Mouse (Mus musculus) embryo, embryonic 11 days (tissue): ENCODE data around the gene Ucma.
"Not testable (repeated sequence)": the region's sequence is repeated elsewhere in the genome, so short reads cannot be mapped to it uniquely, and the experiment has no call there.

ENCODE experiments used
- DNase-seq: peaks from one replicate; pipeline ENCODE4 v3.0.0-alpha.2; 2015

Gene Ucma

GRCm38 (mm10) chr2:4975807-4976206 lies at the start of gene Ucma:
TSS of gene Ucma (plus strand) at chr2:4976122.
- DNase-seq, result no peak

- no peak for DNase-seq
Measured at GRCm38 (mm10) chr2:4927391-4927790, 48.5 kb upstream of the Ucma start.

- DNase-seq, result no peak
Measured at GRCm38 (mm10) chr2:4929230-4929629, 46.7 kb upstream of the Ucma start.

DNA sequence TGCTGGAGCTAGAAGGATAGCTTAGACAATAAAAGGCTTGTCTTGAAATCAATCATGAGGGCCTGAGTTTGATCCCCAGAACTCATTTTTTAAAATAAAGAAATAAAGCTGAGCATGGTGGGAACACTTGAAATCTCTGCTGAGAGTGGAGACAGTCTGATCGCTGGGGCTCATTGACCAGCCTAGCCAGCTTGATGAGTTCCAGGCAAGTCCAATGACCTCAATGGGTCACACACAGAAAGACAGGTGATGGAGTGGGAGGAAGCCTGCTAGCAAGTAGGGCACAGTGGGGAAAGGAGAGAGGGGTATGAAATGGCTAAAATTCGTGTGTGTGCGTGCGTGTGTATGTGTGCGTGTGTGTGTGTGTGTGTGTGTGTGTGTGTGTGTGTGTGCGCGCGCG lies 41.4 kb upstream of the Ucma start:
- no peak for DNase-seq

- no peak for DNase-seq
Measured at GRCm38 (mm10) chr2:4937931-4938330, 38.0 kb upstream of the Ucma start.

GRCm38 (mm10) chr2:4940861-4941260 lies 35.1 kb upstream of the Ucma start:
- no peak for DNase-seq

DNA sequence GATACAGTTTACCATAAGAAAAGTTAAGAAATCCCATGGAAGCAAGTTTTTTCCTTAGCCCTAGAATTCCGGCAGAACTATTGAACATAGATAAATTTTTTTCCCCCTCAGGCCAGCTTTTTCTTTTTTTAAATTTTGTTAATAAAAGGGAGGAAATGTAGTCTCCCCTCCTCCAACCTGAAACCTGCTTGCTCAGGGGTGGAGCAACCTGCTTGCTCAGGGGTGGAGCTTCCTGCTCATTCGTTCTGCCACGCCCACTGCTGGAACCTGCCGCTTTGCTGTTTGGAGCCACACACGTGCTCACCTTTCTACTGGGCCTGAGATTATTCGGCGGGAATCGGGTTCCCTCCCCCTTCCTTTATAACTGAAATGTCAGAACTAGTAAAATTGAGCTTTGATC lies 26.2 kb upstream of the Ucma start:
- not testable (repeated sequence) for DNase-seq

- DNase-seq, result no peak
Measured at GRCm38 (mm10) chr2:4950986-4951385, 24.9 kb upstream of the Ucma start.

GRCm38 (mm10) chr2:4954216-4954760 lies 21.6 kb upstream of the Ucma start:
- DNase-seq, result no peak

DNA sequence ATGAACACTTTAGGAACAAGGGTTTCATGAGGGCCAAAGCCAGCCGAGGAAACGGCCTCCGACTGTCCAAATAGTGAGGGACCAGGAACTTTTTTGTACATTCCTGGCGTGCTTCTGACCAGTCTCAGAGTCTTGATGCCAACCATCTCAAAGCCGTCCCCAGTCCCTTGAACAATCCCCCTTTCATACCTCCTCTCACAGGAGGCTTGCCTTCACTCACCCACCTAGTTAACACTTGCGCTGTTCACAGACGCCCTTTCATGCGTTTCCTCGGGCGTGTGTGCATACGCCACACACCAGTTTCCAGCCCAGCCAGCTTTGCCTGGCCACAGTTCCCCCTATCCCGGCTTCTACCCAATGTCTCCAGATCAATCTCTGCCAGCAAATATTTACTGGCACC lies 17.9 kb upstream of the Ucma start:
- DNase-seq, result no peak

DNA sequence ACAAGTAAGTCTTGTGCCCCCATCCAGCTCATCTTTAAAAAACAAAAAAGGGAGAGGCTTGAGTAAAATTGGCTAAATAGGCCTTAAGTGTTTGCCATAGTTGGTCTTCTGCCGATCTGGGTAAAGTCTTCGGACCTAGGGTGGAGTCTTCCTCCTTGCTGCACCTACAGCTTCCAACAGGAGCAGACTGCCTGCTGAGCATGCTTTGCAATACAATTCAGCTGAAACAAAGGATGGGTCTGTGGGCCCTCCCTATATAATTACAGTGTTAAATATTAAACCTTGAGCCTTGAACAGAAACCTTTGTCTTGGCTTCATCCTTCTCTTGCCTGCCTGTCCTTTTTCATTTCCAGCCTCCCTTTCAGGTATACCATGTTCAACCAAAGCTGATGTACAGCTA lies 8.1 kb upstream of the Ucma start:
- DNase-seq, result no peak

- no peak for DNase-seq
Measured at GRCm38 (mm10) chr2:4969083-4969482, 6.8 kb upstream of the Ucma start.

DNA sequence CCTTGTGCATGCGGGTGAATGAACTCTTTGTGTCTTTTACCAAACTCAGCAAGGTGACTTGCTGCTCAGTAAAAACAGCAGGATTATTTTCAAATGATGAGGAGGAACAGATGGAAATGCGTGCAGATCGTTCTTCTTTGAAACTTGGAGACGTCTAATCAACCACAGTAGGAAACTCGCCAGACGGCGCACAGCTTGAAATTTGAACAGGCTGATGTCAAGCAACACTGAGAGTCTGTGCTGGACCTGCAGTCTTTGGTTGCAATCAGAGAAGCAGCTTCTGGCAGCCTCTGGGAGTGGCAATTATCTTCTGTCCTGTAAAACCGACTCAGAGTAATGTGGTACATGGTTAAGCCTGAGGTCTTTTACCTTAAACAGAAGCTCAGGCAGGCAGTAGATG lies 2.2 kb downstream of the Ucma start:
- peak; percentile 46 for DNase-seq

DNA sequence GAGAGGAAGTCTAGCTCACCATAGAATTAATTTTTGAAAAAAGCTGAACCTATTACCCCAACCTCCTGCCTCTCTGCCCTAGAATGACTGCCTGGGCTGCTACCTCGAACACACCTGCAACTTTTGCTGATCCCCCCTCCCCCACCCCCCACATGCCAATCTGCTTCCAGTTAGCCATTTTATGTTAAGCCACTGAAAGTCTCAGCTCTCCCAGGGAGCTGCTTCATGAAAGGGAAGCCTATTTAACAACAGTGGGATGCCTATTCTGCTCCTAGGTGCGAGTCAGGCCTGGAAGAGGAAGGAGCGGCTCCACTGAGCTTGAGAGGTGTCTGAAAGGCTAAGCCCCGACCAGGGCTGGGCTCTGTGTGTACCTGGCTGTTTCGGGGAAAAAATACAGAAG lies 8.1 kb downstream of the Ucma start:
- no peak for DNase-seq

GRCm38 (mm10) chr2:4985000-4985399 lies 9.1 kb downstream of the Ucma start:
- DNase-seq, result no peak

DNA sequence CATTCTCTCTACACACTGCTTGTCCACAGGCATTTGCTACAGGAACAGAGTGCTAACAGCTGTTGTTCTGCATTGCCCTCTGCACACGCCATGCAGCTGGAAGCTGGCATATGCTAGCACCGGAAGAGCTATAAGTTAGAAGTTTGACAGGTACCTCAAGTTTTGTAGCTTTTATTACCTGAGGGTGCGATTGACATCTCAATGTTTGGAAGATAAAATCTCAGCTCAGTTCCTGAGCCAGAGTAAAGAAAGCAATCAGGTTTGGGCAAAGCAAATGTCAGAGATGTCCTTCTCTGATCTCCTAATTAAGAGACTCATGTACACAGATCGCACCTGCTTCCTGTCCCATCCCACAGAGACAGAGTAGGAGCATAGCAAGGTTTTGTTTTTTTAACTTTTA lies 10.9 kb downstream of the Ucma start:
- no peak for DNase-seq

DNA sequence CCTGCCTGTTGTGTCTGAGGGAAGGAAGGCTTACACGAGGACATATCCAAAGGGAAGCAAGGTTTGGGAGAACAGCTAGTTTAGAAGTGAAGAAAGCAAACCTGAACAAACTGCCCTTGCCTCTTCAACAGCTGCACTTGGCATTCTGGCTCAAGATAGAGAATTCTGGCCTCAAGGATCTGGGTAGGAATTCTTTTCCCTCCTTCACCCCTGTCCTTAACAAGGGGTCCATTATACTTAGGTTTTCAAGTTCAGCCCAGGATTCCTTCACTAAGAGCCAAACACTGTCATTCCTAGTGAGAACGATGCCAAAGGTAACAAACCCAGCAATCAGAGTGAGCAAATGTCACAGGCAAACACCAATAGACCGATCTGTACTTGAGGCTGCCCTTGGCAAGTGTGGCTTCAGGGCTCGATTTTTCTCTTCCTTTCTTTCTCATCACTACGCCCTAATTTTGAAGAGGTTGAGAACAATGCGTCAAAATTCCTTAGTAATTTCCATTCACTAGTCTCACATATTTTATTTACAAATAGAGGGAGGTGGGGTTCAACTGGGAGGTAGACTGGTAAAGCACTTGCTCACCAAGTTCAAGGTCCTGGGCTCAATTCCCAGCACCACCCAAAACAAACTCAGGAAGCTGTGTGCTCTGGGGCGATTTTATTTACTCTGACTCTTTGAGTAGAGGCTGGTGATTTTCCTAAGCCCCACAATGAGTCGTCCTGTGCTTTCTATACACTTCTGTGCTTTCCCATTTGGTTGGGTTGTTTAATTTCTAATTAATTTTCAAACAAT lies 11.7 kb downstream of the Ucma start:
- no peak for DNase-seq

- no peak for DNase-seq
Measured at GRCm38 (mm10) chr2:4988826-4989424, 13.0 kb downstream of the Ucma start.

GRCm38 (mm10) chr2:4993584-4993983 lies 17.7 kb downstream of the Ucma start:
- no peak for DNase-seq

GRCm38 (mm10) chr2:4994436-4994835 lies 18.5 kb downstream of the Ucma start:
- no peak for DNase-seq

DNA sequence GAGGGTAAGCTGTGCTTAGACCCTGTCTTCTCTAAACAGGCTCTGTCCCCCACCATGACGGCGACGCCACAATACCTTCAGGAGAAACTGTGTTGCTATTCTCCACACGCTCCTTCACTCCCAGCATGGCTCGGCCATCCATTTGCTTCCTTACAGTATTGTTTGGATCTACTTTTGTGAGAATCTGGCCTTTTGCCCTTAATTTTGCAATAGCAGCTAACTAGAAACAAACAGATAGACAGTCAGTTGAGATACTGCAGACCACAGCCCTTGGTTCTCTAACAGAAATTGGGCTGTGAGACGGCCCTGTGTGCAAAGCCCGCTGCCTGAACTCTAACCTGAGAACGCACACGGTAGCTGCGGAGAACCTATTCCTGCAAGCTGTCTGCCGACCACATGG lies 19.7 kb downstream of the Ucma start:
- no peak for DNase-seq

- DNase-seq, result no peak
Measured at GRCm38 (mm10) chr2:4996421-4996824, 20.5 kb downstream of the Ucma start.

GRCm38 (mm10) chr2:4998905-4999304 lies 23.0 kb downstream of the Ucma start:
- DNase-seq, result no peak

DNA sequence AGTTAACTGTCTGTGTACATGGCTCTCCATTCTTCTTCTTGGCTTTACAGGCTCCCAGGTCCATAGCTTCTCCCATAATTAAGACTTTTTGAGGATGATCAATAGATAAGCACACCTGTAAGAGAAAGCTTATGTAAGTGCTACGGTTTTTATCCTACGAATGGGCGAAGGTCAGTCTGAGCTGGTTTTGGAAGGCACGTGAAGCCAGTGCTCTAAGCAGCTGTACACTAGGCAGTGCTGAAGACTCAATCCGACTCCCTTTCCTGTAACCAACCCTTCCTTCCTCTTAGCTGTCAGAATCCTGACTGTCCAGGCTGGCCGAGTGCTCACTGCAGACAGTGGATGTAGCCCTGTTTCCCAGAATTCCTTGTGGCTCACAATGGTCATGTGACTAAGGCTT lies 25.3 kb downstream of the Ucma start:
- no peak for DNase-seq

DNA sequence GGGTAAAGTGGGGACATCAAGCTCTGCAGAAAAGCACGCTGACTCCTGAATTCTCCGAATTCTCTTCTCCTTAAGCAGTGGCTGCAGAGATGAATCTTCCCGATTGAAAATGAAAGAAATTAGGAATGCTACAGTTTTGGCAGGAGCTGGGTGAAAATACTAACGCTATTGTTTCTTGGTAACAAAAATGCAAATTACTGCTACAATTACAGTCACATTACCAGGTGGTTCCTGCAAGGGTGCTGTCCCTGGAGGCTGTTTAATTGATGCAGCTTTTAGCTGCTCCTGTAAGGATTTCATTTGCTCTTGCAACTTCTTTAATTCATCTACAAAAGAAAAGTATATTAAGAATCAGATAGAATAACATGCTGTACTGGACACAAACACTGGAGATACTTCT lies 31.2 kb downstream of the Ucma start:
- DNase-seq, result no peak
